Mouse (Mus musculus) CH12.LX (cell line): Measurements from ENCODE around the gene Gm38100. TPM values are rescaled to one million over a fixed set of nuclear protein-coding genes. Genes with fewer than 3 reads are reported as not detected.

Source experiments
- DNase-seq: peaks from one replicate; pipeline ENCODE4 v3.0.0-alpha.2; 2013; ENCODE audit errors: extremely low read depth
- H3K27ac ChIP-seq: 2 replicates; pipeline ENCODE4 v1.5.1; 2012; ENCODE audit warnings: low read depth, mild to moderate bottlenecking, control low read depth, moderate library complexity; ENCODE audit not compliant: insufficient read depth
- H3K27me3 ChIP-seq: replicated peaks from 2 replicates; pipeline ENCODE3; 2012; ENCODE audit warnings: inconsistent platforms
- H3K36me3 ChIP-seq, 2 experiments: replicated peaks in 1 of 2; 2 replicates each; pipeline versions ENCODE3 to v1.6.1; 2012; ENCODE audit warnings: inconsistent platforms in 1 of 2, low read length in 1 of 2, mild to moderate bottlenecking in 1 of 2, mixed read lengths in 1 of 2, moderate library complexity in 1 of 2; ENCODE audit not compliant: control insufficient read depth in 1 of 2, insufficient read depth in 1 of 2
- H3K4me1 ChIP-seq, 2 experiments: 2 replicates each; pipeline ENCODE4 v1.6.1; 2012; ENCODE audit warnings: inconsistent platforms in 1 of 2, moderate library complexity in 1 of 2; ENCODE audit not compliant: insufficient read depth in 2 of 2, control insufficient read depth in 1 of 2
- H3K4me2 ChIP-seq: 2 replicates; pipeline ENCODE4 v1.6.1; 2012; ENCODE audit warnings: low read depth, mild to moderate bottlenecking, control low read depth; ENCODE audit not compliant: poor library complexity, insufficient read depth, severe bottlenecking
- H3K4me3 ChIP-seq, 3 experiments: fragments of 150-350 bp in 1 of 3; sonication (generic) in 1 of 3; replicated peaks in 1 of 3; 2 replicates each; pipeline versions ENCODE3 to v1.5.1; 2011 to 2012; ENCODE audit warnings: low read depth in 2 of 3, low read length in 2 of 3, mild to moderate bottlenecking in 2 of 3, moderate library complexity in 2 of 3, control low read depth in 1 of 3, improper control_type of control experiment in 1 of 3, inconsistent platforms in 1 of 3, mixed read lengths in 1 of 3; ENCODE audit not compliant: poor library complexity in 1 of 3
- H3K79me2 ChIP-seq: replicated peaks from 2 replicates; pipeline ENCODE4 v1.6.1; 2012; ENCODE audit warnings: mild to moderate bottlenecking, moderate library complexity; ENCODE audit not compliant: control insufficient read depth, poor library complexity, insufficient read depth, severe bottlenecking; ENCODE audit errors: extremely low read depth
- H3K9ac ChIP-seq: 2 replicates; pipeline ENCODE4 v1.6.1; 2012; ENCODE audit warnings: low read depth, mild to moderate bottlenecking, control low read depth, moderate library complexity; ENCODE audit not compliant: insufficient read depth
- H3K9me3 ChIP-seq: replicated peaks from 2 replicates; pipeline ENCODE3; 2012; ENCODE audit warnings: low read length, inconsistent platforms, mixed read lengths
- EP300 ChIP-seq: IDR thresholded peaks from 2 replicates; pipeline ENCODE4 v1.6.1; 2011; ENCODE audit warnings: low read length, improper control_type of control experiment
- GABPA ChIP-seq: IDR thresholded peaks from 2 replicates; pipeline ENCODE4 v1.6.1; 2012; ENCODE audit warnings: low read depth, low read length, improper control_type of control experiment, inconsistent platforms; ENCODE audit not compliant: insufficient replicate concordance
- JUN ChIP-seq: IDR thresholded peaks from 2 replicates; pipeline ENCODE4 v1.6.1; 2011; ENCODE audit warnings: low read depth, mild to moderate bottlenecking, low read length, improper control_type of control experiment, moderate library complexity; ENCODE audit not compliant: insufficient read depth
- JUND ChIP-seq: conservative IDR thresholded peaks from 2 replicates; pipeline ENCODE4 v1.6.1; 2011; ENCODE audit warnings: low read depth, low read length, improper control_type of control experiment
- KAT2A ChIP-seq: IDR thresholded peaks from 2 replicates; pipeline ENCODE4 v1.6.1; 2012; ENCODE audit warnings: low read length, improper control_type of control experiment, inconsistent platforms; ENCODE audit not compliant: insufficient replicate concordance
- MXI1 ChIP-seq: IDR thresholded peaks from 2 replicates; pipeline ENCODE4 v1.6.1; 2011; ENCODE audit warnings: mild to moderate bottlenecking, low read depth, low read length, improper control_type of control experiment
- MYC ChIP-seq: IDR thresholded peaks from 2 replicates; pipeline ENCODE4 v1.6.1; 2011; ENCODE audit warnings: low read depth, mild to moderate bottlenecking, improper control_type of control experiment, low read length
- NELFE ChIP-seq: IDR thresholded peaks from 2 replicates; pipeline ENCODE4 v1.6.1; 2011; ENCODE audit warnings: low read depth, low read length, improper control_type of control experiment
- PAX5 ChIP-seq: IDR thresholded peaks from 2 replicates; pipeline ENCODE4 v1.6.1; 2012; ENCODE audit warnings: low read length, inconsistent platforms, mixed read lengths
- RAD21 ChIP-seq: IDR thresholded peaks from 2 replicates; pipeline ENCODE4 v1.6.1; 2011; ENCODE audit warnings: low read depth, mild to moderate bottlenecking, low read length, improper control_type of control experiment, moderate library complexity
- RCOR1 ChIP-seq: conservative IDR thresholded peaks from 2 replicates; pipeline ENCODE4 v1.6.1; 2012; ENCODE audit warnings: low read depth, mild to moderate bottlenecking, inconsistent platforms, low read length, improper control_type of control experiment
- SMC3 ChIP-seq: IDR thresholded peaks from 2 replicates; pipeline ENCODE4 v1.6.1; 2011; ENCODE audit warnings: low read depth, low read length, improper control_type of control experiment
- TCF12 ChIP-seq: IDR thresholded peaks from 2 replicates; pipeline ENCODE4 v1.6.1; 2014; ENCODE audit warnings: low read depth, mild to moderate bottlenecking, inconsistent platforms, low read length, improper control_type of control experiment
- UBTF ChIP-seq: IDR thresholded peaks from 2 replicates; pipeline ENCODE4 v1.6.1; 2012; ENCODE audit warnings: low read depth, mild to moderate bottlenecking, inconsistent platforms, low read length, improper control_type of control experiment, moderate library complexity
- USF2 ChIP-seq: conservative IDR thresholded peaks from 2 replicates; pipeline ENCODE4 v1.6.1; 2011; ENCODE audit warnings: low read depth, low read length, improper control_type of control experiment
- ZKSCAN1 ChIP-seq: IDR thresholded peaks from 2 replicates; pipeline ENCODE4 v1.6.1; 2012; ENCODE audit warnings: low read depth, inconsistent platforms, low read length, improper control_type of control experiment, borderline replicate concordance
- ZMIZ1 ChIP-seq: IDR thresholded peaks from 2 replicates; pipeline ENCODE4 v1.6.1; 2012; ENCODE audit warnings: low read depth, mild to moderate bottlenecking, inconsistent platforms, low read length, improper control_type of control experiment
- dilution Hi-C: fragments of 300-500 bp; cut with MboI; formaldehyde crosslinking; loops from 2 replicates; pipeline ENCODE4 v1.14.3; 2020; ENCODE audit warnings: low sequenced_read_pairs; ENCODE audit not compliant: extremely low pct_unique_long_range_greater_than_20kb, extremely low pct_ligation_motif_present
- in situ Hi-C: fragments of 300-500 bp; cut with MboI; formaldehyde crosslinking; loops from 3 replicates; pipeline ENCODE4 v1.14.3; 2019; ENCODE audit warnings: low sequenced_read_pairs, low pct_ligation_motif_present, low pct_unique_long_range_greater_than_20kb, mixed read lengths
- polyA plus RNA-seq: library from polyadenylated mRNA; unstranded; fragments of >175 nt; gene quantifications from 2 replicates; pipeline ENCODE4 v1.2.1, GENCODE M21; 2012; ENCODE audit warnings: low read depth; ENCODE audit not compliant: insufficient read length
- total RNA-seq, 2 experiments: library from RNA; depleted of rRNA; stranded (reverse); fragments of 300-350 nt in 1 of 2; fragments of >200 nt in 1 of 2; gene quantifications; 2 replicates each; pipeline ENCODE4 v1.2.3; 2012 to 2014

Gene Gm38100
- total and polyA plus RNA-seq, 3 experiments, result not detected

GRCm38 (mm10) chr1:175967004-175967745 lies 47.0 kb downstream of the Gm38100 start (continued):
- TF ChIP-seq RCOR1, result no peak
- TF ChIP-seq, all 38 proteins: peak for 0

- in situ Hi-C loops (no loop called here), dilution Hi-C loops (no loop called here)
- Histone ChIP-seq H3K79me2 (no peaks in the 10 kb centered on the region), H3K4me3 (no peak overlapping the region), H3K36me3 (no peaks in the 10 kb centered on the region), H3K4me2 (no peak overlapping the region), H3K27ac (no peak overlapping the region), H3K9ac (no peak overlapping the region), H3K4me1 (no peaks in the 10 kb centered on the region), H3K9me3 (no peaks in the 10 kb centered on the region), H3K27me3 (no peaks in the 10 kb centered on the region)
- no peak for DNase-seq
- TF ChIP-seq SMC3, result no peak
- no peak for TF ChIP-seq ZMIZ1
- no peak for TF ChIP-seq JUN
- no peak for TF ChIP-seq GABPA
- TF ChIP-seq RAD21, result no peak
- no peak for TF ChIP-seq USF2
- no peak for TF ChIP-seq ZKSCAN1
- TF ChIP-seq EP300, result no peak
- no peak for TF ChIP-seq UBTF
- TF ChIP-seq KAT2A, result no peak
- TF ChIP-seq JUND, result no peak
- no peak for TF ChIP-seq MYC
- no peak for TF ChIP-seq NELFE
- no peak for TF ChIP-seq MXI1
- TF ChIP-seq PAX5, result no peak
- no peak for TF ChIP-seq TCF12
These were observed 50.6 kb downstream of the Gm38100 start for GRCm38 (mm10) chr1:175970710-175971109.

Other genes starting within 250 kb of the Gm38100 start
- gene Opn3, start 227.6 kb upstream of the Gm38100 start, total RNA-seq (2012; rRNA removed), result 0.76 and 0.89 TPM in 2 replicates
- gene Opn3, start 227.6 kb upstream of the Gm38100 start, total RNA-seq (2014; rRNA removed), result 1.5 and 1.6 TPM in 2 replicates
- 2.6 and 2.9 TPM in 2 replicates for gene Opn3, start 227.6 kb upstream of the Gm38100 start, polyA plus RNA-seq
- gene Chml, start 227.4 kb upstream of the Gm38100 start, total RNA-seq (2012; rRNA removed), result 3.3 and 4.1 TPM in 2 replicates
- gene Chml, start 227.4 kb upstream of the Gm38100 start, total RNA-seq (2014; rRNA removed), result 6.0 and 6.7 TPM in 2 replicates
- gene Chml, start 227.4 kb upstream of the Gm38100 start, polyA plus RNA-seq, result 2.7 and 3.1 TPM in 2 replicates
- not detected in 2 replicates for gene Wdr64, start 221.7 kb upstream of the Gm38100 start, total RNA-seq (2012; rRNA removed)
- not detected in 2 replicates for gene Wdr64, start 221.7 kb upstream of the Gm38100 start, total RNA-seq (2014; rRNA removed)
- gene Wdr64, start 221.7 kb upstream of the Gm38100 start, polyA plus RNA-seq, result not detected in 2 replicates
- 51.6 and 79.2 TPM in 2 replicates for gene Exo1, start 39.7 kb upstream of the Gm38100 start, total RNA-seq (2012; rRNA removed)
- 95.2 and 110 TPM in 2 replicates for gene Exo1, start 39.7 kb upstream of the Gm38100 start, total RNA-seq (2014; rRNA removed)
- 139 and 144 TPM in 2 replicates for gene Exo1, start 39.7 kb upstream of the Gm38100 start, polyA plus RNA-seq
- gene Rbm8a2, start 58.8 kb downstream of the Gm38100 start, total RNA-seq (2012; rRNA removed), result 0.38 and 0.55 TPM in 2 replicates
- gene Rbm8a2, start 58.8 kb downstream of the Gm38100 start, total RNA-seq (2014; rRNA removed), result 2.5 and 3.2 TPM in 2 replicates
- 0.93 and 5.7 TPM in 2 replicates for gene Rbm8a2, start 58.8 kb downstream of the Gm38100 start, polyA plus RNA-seq